Mouse (Mus musculus) inflammation-experienced regulatory T-cells (primary cell): ENCODE results near the gene Lrrc14b. TPM values are rescaled to one million over a fixed set of nuclear protein-coding genes. Genes with fewer than 3 reads are reported as not detected.

Experiments used
- polyA plus RNA-seq, 2 experiments: library from polyadenylated mRNA; unstranded; fragments of 100-300 nt; shearing (Covaris generic); gene quantifications; one replicate each; pipeline ENCODE4 v1.2.1; 2017

Lrrc14b gene
- polyA plus RNA-seq = not detected

DNA sequence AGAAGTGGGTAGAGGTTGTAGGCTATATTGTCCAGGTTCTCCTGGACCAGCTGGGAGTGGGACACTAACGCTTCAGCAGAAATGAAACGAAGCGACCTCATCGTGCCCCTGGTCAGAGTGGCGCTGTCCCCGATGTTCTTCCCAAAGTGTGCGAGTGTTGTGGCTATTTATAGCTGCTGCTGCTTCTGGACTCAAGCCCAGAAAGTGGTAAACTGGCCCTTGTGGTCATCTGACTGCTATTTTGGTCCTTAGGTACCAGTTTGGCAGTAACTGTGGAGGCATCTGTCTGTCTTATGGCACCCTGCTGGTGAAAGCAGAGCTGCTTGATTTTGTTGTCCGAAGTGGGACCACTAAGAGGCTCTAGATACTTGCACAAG is at the start of gene Lrrc14b:
Lrrc14b (minus strand) TSS at position 147 of the 377 bp plus-strand sequence.

GRCm38 (mm10) chr13:74399298-74399839 is 35.6 kb upstream of the Lrrc14b start, which contains the start of gene Ftl1-ps1:
Ftl1-ps1 (plus strand) TSS chr13:74399694.

DNA sequence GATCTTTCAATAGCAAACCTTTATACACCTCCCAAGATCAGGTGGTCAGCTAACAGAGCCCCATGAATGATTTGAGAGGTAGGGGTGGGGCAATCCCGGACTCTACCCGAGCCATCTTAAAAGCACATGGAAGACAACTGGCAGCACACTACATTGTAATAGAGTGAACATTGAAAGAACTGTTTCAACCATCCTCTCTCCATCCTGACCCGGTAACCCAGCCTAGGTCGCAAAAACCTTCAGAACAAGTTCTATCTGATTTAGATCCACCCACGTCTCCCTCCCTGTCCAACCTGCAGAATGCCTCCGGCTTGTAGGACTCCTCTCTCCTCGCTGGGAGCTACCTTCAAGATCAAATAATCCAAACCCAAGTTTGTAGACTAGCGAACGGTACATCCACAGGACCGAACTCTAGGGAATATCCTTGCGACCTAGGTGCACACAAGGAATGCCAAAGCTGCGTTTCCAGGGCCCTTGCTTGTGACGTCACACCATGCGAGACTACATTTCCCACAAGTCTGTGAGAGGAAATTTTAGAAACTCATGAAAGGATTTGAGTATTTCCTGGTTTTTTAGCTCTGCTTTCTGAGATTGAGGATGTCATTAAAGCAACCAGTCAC is 26.7 kb upstream of the Lrrc14b start, which contains the start of gene Zfp72:
Zfp72 (minus strand) TSS at position 466 of the 620 bp plus-strand sequence.

GRCm38 (mm10) chr13:74349566-74350434 is 14.0 kb downstream of the Lrrc14b start, which contains the start of the genes Sdha and Ccdc127:
Sdha (minus strand) TSS chr13:74350280.
Ccdc127 (plus strand) TSS chr13:74350309.

DNA sequence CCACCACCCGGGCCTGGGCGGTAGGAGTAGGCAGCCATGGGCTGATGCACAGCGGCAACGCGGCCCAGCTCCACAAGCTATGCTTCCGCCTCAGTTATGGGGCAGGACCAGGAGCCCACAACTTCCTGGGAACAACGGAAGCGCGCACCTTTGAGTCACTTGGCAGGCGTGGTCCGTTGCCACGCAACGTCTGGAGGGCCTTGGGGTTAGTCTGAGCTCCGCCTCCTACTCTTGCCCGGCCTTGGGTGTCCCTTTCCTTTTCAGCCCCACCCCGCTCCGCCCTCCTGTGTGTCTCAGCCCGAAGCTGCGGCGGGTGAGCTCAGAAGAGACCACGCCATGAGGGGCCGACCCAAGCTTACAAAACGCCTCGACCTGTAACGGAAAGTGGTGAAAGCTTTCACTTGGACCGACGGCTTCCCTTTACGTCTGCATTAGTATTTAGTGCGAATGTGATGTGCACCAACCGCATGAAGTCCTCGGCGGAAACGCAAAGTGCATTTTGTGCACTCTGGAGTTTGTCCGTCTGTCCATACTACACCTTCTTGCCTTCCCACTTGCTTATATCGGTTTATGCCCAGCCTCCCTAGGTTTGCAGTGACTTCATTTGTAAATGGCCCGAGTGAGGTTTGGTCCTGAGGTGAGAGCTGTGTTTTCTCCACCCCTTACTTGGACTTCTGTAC is 46.5 kb downstream of the Lrrc14b start, which contains the start of gene Pdcd6:
Pdcd6 (minus strand) TSS at position 411 of the 680 bp plus-strand sequence.

Other genes starting within 250 kb of the Lrrc14b start
- gene Slc9a3, start 242.5 kb downstream of the Lrrc14b start, polyA plus RNA-seq = under 1 TPM; 0.12 to 0.80 TPM
- gene Exoc3, start 155.3 kb downstream of the Lrrc14b start, polyA plus RNA-seq = 10 to 100 TPM; 82.4 to 88.8 TPM
- gene Ahrr, start 71.7 kb downstream of the Lrrc14b start, polyA plus RNA-seq = under 1 TPM; 0.20 to 0.89 TPM
- gene Pdcd6, start 46.4 kb downstream of the Lrrc14b start, polyA plus RNA-seq = 100 to 1,000 TPM; 157 to 173 TPM
- gene Sdha, start 13.7 kb downstream of the Lrrc14b start, polyA plus RNA-seq = 100 to 1,000 TPM; 303 to 309 TPM
- 10 to 100 TPM; 32.4 to 40.7 TPM for gene Ccdc127, start 13.7 kb downstream of the Lrrc14b start, polyA plus RNA-seq
- gene Zfp72, start 26.8 kb upstream of the Lrrc14b start, polyA plus RNA-seq = 1 to 10 TPM; 2.2 to 3.1 TPM
- 10 to 100 TPM; 45.4 to 50.9 TPM for gene Ftl1-ps1, start 35.7 kb upstream of the Lrrc14b start, polyA plus RNA-seq
- 10 to 100 TPM; 18.3 to 20.8 TPM for gene Zfp825, start 130.0 kb upstream of the Lrrc14b start, polyA plus RNA-seq